Mouse (Mus musculus) forebrain, embryonic 11.5 days (tissue): ENCODE results near the gene Secisbp2. TPM values are rescaled to one million over a fixed set of nuclear protein-coding genes. Genes with fewer than 3 reads are reported as not detected.

ENCODE experiments used
- ATAC-seq: fragments of 200-750 bp; cut with Nextera tagmentation; replicated peaks from 2 replicates; pipeline ENCODE4 v1.8.0; 2017; ENCODE audit warnings: moderate TSS enrichment; ENCODE audit not compliant: low FRiP score
- DNase-seq: peaks from one replicate; pipeline ENCODE4 v3.0.0-alpha.2; 2017; ENCODE audit warnings: low spot score
- H3K27ac ChIP-seq: fragments of 300-500 bp; sonication (generic); 2 replicates; pipeline ENCODE4 v1.5.1; 2014; ENCODE audit warnings: low read depth, low read length
- H3K27me3 ChIP-seq: fragments of 300-500 bp; sonication (generic); 2 replicates; pipeline ENCODE4 v1.6.1; 2014; ENCODE audit warnings: mild to moderate bottlenecking, low read length, mixed read lengths; ENCODE audit not compliant: control insufficient read depth, insufficient read depth
- H3K36me3 ChIP-seq: fragments of 300-500 bp; sonication (generic); 2 replicates; pipeline ENCODE4 v1.6.1; 2014; ENCODE audit warnings: mild to moderate bottlenecking, low read length, moderate library complexity, mixed read lengths; ENCODE audit not compliant: control insufficient read depth, insufficient read depth
- H3K4me1 ChIP-seq: fragments of 300-500 bp; sonication (generic); replicated peaks from 2 replicates; pipeline ENCODE4 v1.6.1; 2014; ENCODE audit warnings: low read length, mixed read lengths; ENCODE audit not compliant: control insufficient read depth, insufficient read depth
- H3K4me2 ChIP-seq: fragments of 300-500 bp; sonication (generic); 2 replicates; pipeline ENCODE4 v1.6.1; 2014; ENCODE audit warnings: low read depth, mild to moderate bottlenecking, low read length, moderate library complexity, mixed read lengths; ENCODE audit not compliant: severe bottlenecking
- H3K4me3 ChIP-seq: fragments of 300-500 bp; sonication (generic); 2 replicates; pipeline ENCODE4 v1.5.1; 2014; ENCODE audit warnings: low read depth, low read length
- H3K9ac ChIP-seq: fragments of 300-500 bp; sonication (generic); 2 replicates; pipeline ENCODE4 v1.6.1; 2014; ENCODE audit warnings: low read length
- H3K9me3 ChIP-seq: fragments of 300-500 bp; sonication (generic); 2 replicates; pipeline ENCODE4 v1.6.1; 2016; ENCODE audit warnings: low read length, mixed read lengths; ENCODE audit not compliant: control insufficient read depth
- WGBS: fragments of 180-500 bp; shearing (Covaris S2); extraction: QIAGEN DNeasy Blood & Tissue Kit; methylation state at CpG from one replicate; pipeline ENCODE4 v1.1.7; 2014; 5-methylcytosine and 5-hydroxymethylcytosine counted together
- polyA plus RNA-seq: library from polyadenylated mRNA; unstranded; fragments of >200 nt; fragmentation: Nextera tagmentation; extraction: Ambion mirVana; gene quantifications from 2 replicates; pipeline ENCODE4 v1.2.1, GENCODE M21; 2014

Secisbp2 gene
- polyA plus RNA-seq, 1 experiment from 2014 or later, result 26.6 TPM

- Histone ChIP-seq H3K27me3 (no peaks in the 10 kb centered on the region), H3K36me3 (no peaks in the 10 kb centered on the region), H3K4me3 (no peak overlapping the region), H3K4me1 (peaks cover 10% of the 10 kb centered on the region; the same call in 1 of the 2 replicates), H3K4me2 (no peak overlapping the region), H3K27ac (no peak overlapping the region), H3K9ac (no peak overlapping the region), H3K9me3 (no peaks in the 10 kb centered on the region)
- WGBS, result 87% methylated on average over 7 of the region's 7 CpGs
- ATAC-seq (no peak), DNase-seq (no peak)
These were observed 73.9 kb downstream of the Secisbp2 start for GRCm38 (mm10) chr13:51725446-51725845.

DNA sequence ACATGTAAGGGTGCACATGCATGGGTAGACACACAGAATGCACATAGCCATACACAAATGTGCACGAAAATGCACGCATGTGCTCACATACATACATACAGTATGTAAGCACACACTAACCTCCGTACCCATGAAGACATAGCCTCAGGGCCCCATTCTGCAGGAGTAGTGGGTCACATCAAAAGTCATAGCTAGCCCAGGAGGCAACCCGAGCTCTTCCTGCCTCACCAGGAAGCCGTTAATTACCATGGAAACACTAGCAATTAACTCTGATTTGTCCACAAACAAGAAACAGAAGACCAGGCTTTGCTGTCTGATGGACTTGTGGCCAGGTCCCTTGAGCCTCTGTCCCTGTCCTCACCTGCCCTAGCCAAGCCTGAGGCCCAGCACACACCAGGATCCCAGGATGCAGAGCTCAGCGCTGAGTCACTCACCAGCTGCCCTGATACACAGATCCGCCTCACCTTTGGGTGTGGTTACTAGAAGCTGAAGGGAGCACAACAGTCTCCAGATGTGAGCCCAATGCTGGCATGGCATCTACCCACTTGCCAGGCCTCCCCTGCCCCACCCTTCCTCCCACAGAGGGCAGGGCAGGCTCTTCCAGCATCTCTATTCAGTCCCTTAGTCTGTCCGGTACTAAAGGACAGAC is 74.6 kb downstream of the Secisbp2 start:
- no peaks in the 10 kb centered on the region for H3K36me3 ChIP-seq
- 62% methylated on average over 8 of the region's 8 CpGs for WGBS
- peaks cover 11% of the 10 kb centered on the region; the same call in 1 of the 2 replicates for H3K4me1 ChIP-seq
- no peak overlapping the region for H3K9ac ChIP-seq
- H3K27me3 ChIP-seq, result no peaks in the 10 kb centered on the region
- no peak for DNase-seq
- H3K4me2 ChIP-seq, result no peak overlapping the region
- no peak overlapping the region for H3K4me3 ChIP-seq
- H3K27ac ChIP-seq, result no peak overlapping the region
- ATAC-seq, result no peak
- H3K9me3 ChIP-seq, result no peaks in the 10 kb centered on the region

- no peak for DNase-seq
- H3K4me1 ChIP-seq, result peaks cover 11% of the 10 kb centered on the region; the same call in 1 of the 2 replicates
These were observed 75.9 kb downstream of the Secisbp2 start for GRCm38 (mm10) chr13:51727364-51727763.

GRCm38 (mm10) chr13:51729887-51730361 is 78.4 kb downstream of the Secisbp2 start:
- 13% methylated on average over 4 of the region's 4 CpGs for WGBS

More at GRCm38 (mm10) chr13:51727364-51727763, 75.9 kb downstream of the Secisbp2 start:
- Histone ChIP-seq H3K4me3 (no peak overlapping the region), H3K27ac (no peak overlapping the region), H3K4me2 (no peak overlapping the region), H3K9ac (no peak overlapping the region), H3K27me3 (no peaks in the 10 kb centered on the region), H3K36me3 (no peaks in the 10 kb centered on the region), H3K9me3 (no peaks in the 10 kb centered on the region)
- ATAC-seq, result no peak
- WGBS, result 76% methylated on average over 6 of the region's 7 CpGs

DNA sequence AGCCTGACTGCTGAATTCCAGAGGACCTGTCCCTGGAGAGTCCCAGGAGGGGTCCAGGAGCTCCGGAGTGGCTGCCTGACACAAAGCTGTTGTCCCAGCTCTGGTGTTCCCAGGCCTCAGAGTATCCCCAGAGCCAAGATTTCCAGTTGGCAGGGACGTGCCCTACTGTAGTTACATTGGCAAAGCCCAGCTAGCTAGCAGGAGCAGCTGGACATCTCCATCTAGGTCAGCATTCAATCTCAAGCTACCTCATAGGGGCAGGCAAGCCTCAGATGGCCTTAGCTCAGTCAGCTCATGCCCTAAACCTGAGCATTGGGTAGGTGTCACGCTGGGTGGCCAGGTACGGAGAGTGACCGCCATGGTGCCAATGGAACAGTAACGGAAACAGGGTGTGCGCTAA is 80.0 kb downstream of the Secisbp2 start:
- Histone ChIP-seq H3K9me3 (no peaks in the 10 kb centered on the region), H3K27me3 (no peaks in the 10 kb centered on the region), H3K4me3 (no peak overlapping the region), H3K9ac (no peak overlapping the region), H3K27ac (no peak overlapping the region), H3K4me2 (no peak overlapping the region), H3K4me1 (peaks cover 13% of the 10 kb centered on the region; the same call in 1 of the 2 replicates), H3K36me3 (no peaks in the 10 kb centered on the region)
- ATAC-seq, result no peak
- WGBS, result 90% methylated on average over 7 of the region's 7 CpGs
- no peak for DNase-seq

More at GRCm38 (mm10) chr13:51729887-51730361, 78.4 kb downstream of the Secisbp2 start:
- H3K4me3 ChIP-seq, result no peak overlapping the region
- DNase-seq (peak; percentile 70), ATAC-seq (peak; percentile 61)
- H3K4me1 ChIP-seq, result peaks cover 15% of the 10 kb centered on the region; the same call in 1 of the 2 replicates
- H3K9me3 ChIP-seq, result no peaks in the 10 kb centered on the region
- no peak overlapping the region for H3K4me2 ChIP-seq
- H3K9ac ChIP-seq, result no peak overlapping the region
- H3K27ac ChIP-seq, result no peak overlapping the region
- no peaks in the 10 kb centered on the region for H3K27me3 ChIP-seq
- no peaks in the 10 kb centered on the region for H3K36me3 ChIP-seq

GRCm38 (mm10) chr13:51732097-51732664 is 80.7 kb downstream of the Secisbp2 start:
- H3K27ac ChIP-seq, result no peak overlapping the region
- no peak overlapping the region for H3K9ac ChIP-seq
- DNase-seq (no peak), ATAC-seq (0 out of 2 replicates have a peak, but pooled peaks have one; percentile 17)
- H3K27me3 ChIP-seq, result no peaks in the 10 kb centered on the region
- 58% methylated on average over 14 of the region's 14 CpGs for WGBS
- no peak overlapping the region for H3K4me3 ChIP-seq
- H3K36me3 ChIP-seq, result no peaks in the 10 kb centered on the region
- no peaks in the 10 kb centered on the region for H3K9me3 ChIP-seq
- no peak overlapping the region for H3K4me2 ChIP-seq
- peaks cover 13% of the 10 kb centered on the region; the same call in 1 of the 2 replicates for H3K4me1 ChIP-seq

Other genes with a start within 250 kb of the Secisbp2 start
- gene S1pr3, start 243.1 kb upstream of the Secisbp2 start, polyA plus RNA-seq, result 47.2 and 48.4 TPM in 2 replicates
- gene Shc3, start 82.3 kb upstream of the Secisbp2 start, polyA plus RNA-seq, result 8.3 and 10.7 TPM in 2 replicates
- 415 and 452 TPM in 2 replicates for gene Cks2, start 6.5 kb upstream of the Secisbp2 start, polyA plus RNA-seq
- gene Sema4d, start 142.1 kb downstream of the Secisbp2 start, polyA plus RNA-seq, result 8.3 and 8.4 TPM in 2 replicates
- gene Gadd45g, start 195.0 kb downstream of the Secisbp2 start, polyA plus RNA-seq, result 157 and 169 TPM in 2 replicates